Mouse (Mus musculus): ENCODE data around the gene Krt32. TPM values are rescaled to one million over a fixed set of nuclear protein-coding genes. Genes with fewer than 3 reads are reported as not detected.

The Krt32 gene
- not detected for polyA plus RNA-seq (2017; shearing (Covaris generic))

DNA sequence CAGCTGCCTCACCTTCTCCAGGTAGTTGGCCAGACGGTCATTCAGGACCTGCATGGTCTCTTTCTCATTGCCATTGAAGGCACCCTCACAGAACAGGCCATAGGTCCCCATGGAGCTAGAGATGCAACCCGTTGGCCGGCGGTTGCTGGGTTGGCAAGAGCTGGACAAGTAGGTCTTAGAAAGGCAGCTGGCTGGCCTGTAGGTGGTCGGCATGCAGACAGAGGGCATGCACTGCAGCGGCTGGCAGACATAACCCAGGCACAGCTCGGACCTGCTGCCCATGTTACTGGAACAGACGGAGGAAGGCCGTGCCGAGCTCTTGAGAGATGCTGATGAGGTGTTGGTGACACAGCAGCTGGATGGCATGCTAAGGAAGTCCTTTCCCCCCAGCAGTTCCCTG lies at the start of gene Krt32:
Krt32 (minus strand) TSS at position 366 of the 400 bp plus-strand sequence.

DNA sequence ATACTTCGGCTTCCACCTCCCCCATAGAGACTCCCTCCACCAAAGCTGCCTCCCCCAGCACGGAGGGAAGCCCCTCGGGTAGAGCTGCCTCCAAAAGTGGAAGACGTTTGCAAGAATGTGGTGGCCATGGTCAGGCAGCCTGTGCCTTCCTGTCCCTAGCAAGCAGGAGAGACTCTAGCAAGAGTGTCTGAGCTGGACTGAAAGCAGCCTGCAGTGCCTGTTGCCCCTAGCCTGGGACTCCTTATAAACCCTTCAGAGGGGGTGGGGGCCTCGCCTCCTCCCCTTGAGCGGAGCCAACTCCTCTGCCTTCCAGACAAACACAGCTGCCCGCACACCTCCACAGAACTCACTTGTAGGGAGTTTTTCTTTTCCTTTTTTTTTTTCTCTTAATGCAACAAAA lies 47.7 kb upstream of the Krt32 start, which contains the start of gene Krt15:
Krt15 (minus strand) TSS at position 198 of the 400 bp plus-strand sequence.

DNA sequence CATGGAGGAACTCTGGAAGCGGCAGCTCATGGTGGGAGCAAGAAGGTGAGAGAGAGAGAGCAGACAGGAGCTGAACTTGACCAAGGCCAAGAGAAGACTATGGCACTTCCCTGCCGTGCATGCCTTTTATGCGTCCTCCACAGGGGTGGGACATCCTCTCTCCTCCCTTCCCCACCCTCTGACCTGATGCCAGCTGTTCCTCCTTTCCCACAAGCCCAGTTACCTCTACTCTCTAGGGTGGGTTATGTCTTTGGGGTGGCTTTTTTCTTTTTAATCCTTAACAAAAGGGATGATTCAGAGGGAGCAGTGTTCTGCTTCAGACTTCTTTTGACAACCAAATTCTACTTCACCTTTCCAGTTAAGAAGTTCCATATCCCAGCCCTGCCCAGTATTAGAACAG lies 33.4 kb upstream of the Krt32 start, which contains the start of gene Krt13:
Krt13 (minus strand) TSS at position 101 of the 400 bp plus-strand sequence.

DNA sequence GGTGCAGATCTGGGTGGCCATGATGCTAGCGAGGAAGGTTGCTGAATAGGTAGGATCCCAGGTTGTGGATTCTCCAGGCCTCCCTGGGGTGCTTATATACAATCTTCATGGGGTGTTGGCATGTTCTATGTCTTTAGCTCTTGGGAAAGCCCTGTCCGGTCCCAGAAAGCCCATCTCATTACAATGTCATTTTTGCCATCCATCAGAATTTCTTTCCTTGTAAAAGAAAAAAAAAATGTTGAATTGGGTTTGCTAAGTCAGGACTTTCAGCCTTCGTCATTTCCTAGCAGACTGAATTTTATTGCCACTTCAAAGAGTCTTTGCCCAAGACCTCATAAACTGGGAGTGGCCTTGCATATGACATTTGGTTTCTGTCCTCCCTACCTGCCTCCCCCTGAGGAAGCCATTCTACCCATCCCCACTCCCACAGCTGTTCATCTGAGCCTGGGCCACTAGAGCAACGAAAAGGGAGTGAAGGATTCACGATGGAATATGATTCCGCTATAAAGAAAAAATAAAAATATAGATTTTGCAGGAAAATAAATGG lies 17.6 kb upstream of the Krt32 start, which contains the start of gene Krt36:
Krt36 (minus strand) TSS at position 51 of the 547 bp plus-strand sequence.

DNA sequence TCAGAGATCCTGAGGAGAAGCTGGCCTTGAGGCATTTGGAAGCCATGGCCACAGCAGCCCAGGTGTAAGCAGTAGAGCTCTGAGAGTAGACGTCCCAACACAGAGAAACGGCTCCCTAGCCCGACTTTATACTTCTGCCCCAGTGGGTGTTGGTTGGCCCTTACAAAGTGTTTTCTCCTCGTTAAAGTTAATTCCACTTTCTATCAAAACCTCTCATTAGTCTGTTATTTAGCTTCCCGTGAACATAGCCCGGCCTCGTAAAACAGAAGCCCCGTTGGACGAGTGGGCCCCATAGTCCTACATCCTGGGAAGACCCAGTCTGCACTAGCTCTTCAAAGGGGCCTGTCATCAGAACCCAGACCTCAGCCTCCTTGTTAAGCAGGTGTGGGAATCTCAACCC lies 8.1 kb upstream of the Krt32 start, which contains the start of gene Krt35:
Krt35 (minus strand) TSS at position 101 of the 400 bp plus-strand sequence.

GRCm38 (mm10) chr11:100050451-100050850 lies 37.6 kb downstream of the Krt32 start, which contains the start of gene Krt31:
Gene Krt31, minus strand, starts transcription at chr11:100050551.

DNA sequence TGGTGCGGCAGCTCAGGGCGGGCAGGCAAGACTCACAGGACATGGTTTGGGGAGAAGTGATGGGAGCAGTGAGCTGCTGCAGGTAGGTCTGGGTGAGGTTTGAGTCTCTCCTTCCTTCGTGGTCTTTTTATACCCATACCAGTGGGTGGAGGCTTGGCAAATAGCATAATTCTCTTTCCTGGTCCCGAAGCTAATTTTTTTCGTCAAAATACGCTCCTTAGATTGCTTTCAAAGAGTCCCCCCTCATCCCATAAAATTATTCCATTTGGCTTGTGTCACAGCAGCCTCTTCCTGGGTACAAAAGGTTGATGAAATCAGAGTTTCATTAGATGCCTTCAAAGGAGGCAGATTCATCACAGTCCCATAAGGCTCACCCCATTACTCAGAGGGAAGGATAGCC lies 46.6 kb downstream of the Krt32 start, which contains the start of gene Krt34:
Krt34 (minus strand) TSS at position 101 of the 400 bp plus-strand sequence.

Other genes with a start within 250 kb of the Krt32 start
- not detected for gene Krtap4-16, start 236.6 kb downstream of the Krt32 start, polyA plus RNA-seq (2017; shearing (Covaris generic))
- gene Gm11568, start 230.3 kb downstream of the Krt32 start, polyA plus RNA-seq (2017; shearing (Covaris generic)), result not detected
- not detected for gene Gm11559, start 223.8 kb downstream of the Krt32 start, polyA plus RNA-seq (2017; shearing (Covaris generic))
- gene Krtap9-1, start 214.8 kb downstream of the Krt32 start, polyA plus RNA-seq (2017; shearing (Covaris generic)), result not detected
- gene Gm11567, start 209.0 kb downstream of the Krt32 start, polyA plus RNA-seq (2017; shearing (Covaris generic)), result not detected
- not detected for gene Krtap31-1, start 180.3 kb downstream of the Krt32 start, polyA plus RNA-seq (2017; shearing (Covaris generic))
- gene Gm11565, start 173.5 kb downstream of the Krt32 start, polyA plus RNA-seq (2017; shearing (Covaris generic)), result not detected
- not detected for gene Krtap31-2, start 151.9 kb downstream of the Krt32 start, polyA plus RNA-seq (2017; shearing (Covaris generic))
- not detected for gene Krtap9-5, start 139.8 kb downstream of the Krt32 start, polyA plus RNA-seq (2017; shearing (Covaris generic))
- gene Krtap29-1, start 109.2 kb downstream of the Krt32 start, polyA plus RNA-seq (2017; shearing (Covaris generic)), result not detected
- gene Krtap16-1, start 101.6 kb downstream of the Krt32 start, polyA plus RNA-seq (2017; shearing (Covaris generic)), result not detected
- not detected for gene Krtap17-1, start 94.2 kb downstream of the Krt32 start, polyA plus RNA-seq (2017; shearing (Covaris generic))
- gene Krt33a, start 72.0 kb downstream of the Krt32 start, polyA plus RNA-seq (2017; shearing (Covaris generic)), result not detected
- gene Krt33b, start 58.4 kb downstream of the Krt32 start, polyA plus RNA-seq (2017; shearing (Covaris generic)), result not detected
- gene Krt34, start 46.7 kb downstream of the Krt32 start, polyA plus RNA-seq (2017; shearing (Covaris generic)), result not detected
- not detected for gene Krt31, start 37.7 kb downstream of the Krt32 start, polyA plus RNA-seq (2017; shearing (Covaris generic))
- not detected for gene Krt35, start 8.0 kb upstream of the Krt32 start, polyA plus RNA-seq (2017; shearing (Covaris generic))
- not detected for gene Krt36, start 17.4 kb upstream of the Krt32 start, polyA plus RNA-seq (2017; shearing (Covaris generic))
- not detected for gene Krt13, start 33.3 kb upstream of the Krt32 start, polyA plus RNA-seq (2017; shearing (Covaris generic))
- not detected for gene Krt15, start 47.7 kb upstream of the Krt32 start, polyA plus RNA-seq (2017; shearing (Covaris generic))
- gene Krt19, start 60.4 kb upstream of the Krt32 start, polyA plus RNA-seq (2017; shearing (Covaris generic)), result not detected
- not detected for gene Krt9, start 105.0 kb upstream of the Krt32 start, polyA plus RNA-seq (2017; shearing (Covaris generic))
- gene Krt14, start 119.3 kb upstream of the Krt32 start, polyA plus RNA-seq (2017; shearing (Covaris generic)), result not detected
- gene Krt16, start 160.7 kb upstream of the Krt32 start, polyA plus RNA-seq (2017; shearing (Covaris generic)), result not detected
- gene Krt17, start 172.8 kb upstream of the Krt32 start, polyA plus RNA-seq (2017; shearing (Covaris generic)), result 1.9 TPM
- gene Krt42, start 181.6 kb upstream of the Krt32 start, polyA plus RNA-seq (2017; shearing (Covaris generic)), result not detected
- gene Eif1, start 231.7 kb upstream of the Krt32 start, polyA plus RNA-seq (2017; shearing (Covaris generic)), result 2,818 TPM
- not detected for gene Gast, start 246.2 kb upstream of the Krt32 start, polyA plus RNA-seq (2017; shearing (Covaris generic))

Measured in activated CD4-positive, CD25-positive, alpha-beta regulatory T cell, adult 9 weeks (primary cell).